Mouse (Mus musculus) left cerebral cortex, postnatal 14 days (tissue): ENCODE measurements around the gene Chrm1. TPM values are rescaled to one million over a fixed set of nuclear protein-coding genes. Genes with fewer than 3 reads are reported as not detected.
A peak's percentile ranks its signal among the peaks of the same experiment; 100 is the strongest.

Source experiments
- DNase-seq, 2 experiments: peaks; one replicate each; pipeline ENCODE4 v3.0.0; 2021 to 2022; ENCODE audit warnings: low spot score in 2 of 2, mixed read lengths in 1 of 2
- intact Hi-C: fragments of 180-260 bp; cut with DNase I; formaldehyde crosslinking; loops from one replicate; pipeline ENCODE4 v1.15.1; 2025
- total RNA-seq, 2 experiments: library from RNA; stranded (reverse); gene quantifications; 2 replicates each; pipeline ENCODE4 v1.2.3; 2021

Gene Chrm1
- total RNA-seq, 2 experiments from 2014 or later: 148 to 165 TPM

DNA sequence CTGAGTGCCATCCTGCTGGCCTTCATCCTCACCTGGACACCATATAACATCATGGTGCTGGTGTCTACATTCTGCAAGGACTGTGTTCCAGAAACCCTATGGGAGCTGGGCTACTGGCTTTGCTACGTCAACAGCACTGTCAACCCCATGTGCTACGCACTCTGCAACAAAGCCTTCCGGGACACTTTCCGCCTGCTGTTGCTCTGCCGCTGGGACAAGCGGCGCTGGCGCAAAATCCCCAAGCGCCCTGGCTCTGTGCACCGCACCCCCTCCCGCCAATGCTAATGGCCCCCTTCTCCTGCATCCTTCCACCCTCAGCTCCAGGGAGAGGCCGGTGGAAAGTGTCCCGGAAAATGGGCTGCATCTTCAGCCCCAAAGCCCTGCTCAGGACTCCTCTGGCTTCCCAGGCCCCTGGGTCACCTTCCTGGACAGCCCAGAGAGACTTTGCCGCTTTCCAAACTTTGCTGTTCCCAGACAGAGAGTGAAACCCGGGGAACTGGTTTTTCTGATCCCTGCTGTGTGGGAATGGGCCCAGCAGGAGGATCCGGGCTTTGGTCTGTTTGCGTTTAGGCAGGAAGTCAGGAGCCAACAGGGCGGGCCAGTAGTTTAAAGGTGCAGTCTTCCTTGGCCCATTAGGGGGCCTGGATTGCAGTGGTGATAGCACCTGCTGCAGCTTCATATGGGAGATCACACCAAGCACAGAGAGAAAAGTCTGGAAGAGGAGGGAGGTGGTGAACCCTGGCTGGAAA is 15.6 kb downstream of the Chrm1 start:
- intact Hi-C loops: no loop called here
- no peak for DNase-seq

GRCm38 (mm10) chr19:8681633-8682362 is 18.2 kb downstream of the Chrm1 start:
- DNase-seq: no peak
- intact Hi-C loops: no loop called here

DNA sequence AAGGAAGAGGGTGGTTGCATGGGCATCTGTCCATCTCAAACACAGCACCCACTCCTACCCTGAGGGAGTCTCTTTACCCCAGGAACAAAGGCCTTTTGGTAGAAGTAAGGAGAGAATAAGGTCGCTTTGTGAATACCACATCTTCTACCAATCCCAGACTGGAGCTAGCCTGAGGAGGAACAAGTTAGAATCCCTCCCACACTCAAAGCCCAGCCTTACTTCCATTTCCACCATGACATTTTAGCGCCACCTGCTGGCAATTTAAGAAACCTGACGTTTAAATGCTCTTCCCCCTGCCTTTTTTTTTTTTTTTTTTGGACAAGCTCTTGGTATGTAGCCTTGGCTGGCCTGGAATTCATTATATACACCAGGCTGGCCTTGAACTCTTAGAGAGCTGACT is 19.4 kb downstream of the Chrm1 start:
- peak; percentile 85 to 87 for DNase-seq
- intact Hi-C loops: loop anchor here (1.0 kb wide), 1 partner anchor 105 kb away; no protein-coding TSS in a partner anchor

GRCm38 (mm10) chr19:8683627-8684026 is 20.0 kb downstream of the Chrm1 start:
- DNase-seq: no peak

DNA sequence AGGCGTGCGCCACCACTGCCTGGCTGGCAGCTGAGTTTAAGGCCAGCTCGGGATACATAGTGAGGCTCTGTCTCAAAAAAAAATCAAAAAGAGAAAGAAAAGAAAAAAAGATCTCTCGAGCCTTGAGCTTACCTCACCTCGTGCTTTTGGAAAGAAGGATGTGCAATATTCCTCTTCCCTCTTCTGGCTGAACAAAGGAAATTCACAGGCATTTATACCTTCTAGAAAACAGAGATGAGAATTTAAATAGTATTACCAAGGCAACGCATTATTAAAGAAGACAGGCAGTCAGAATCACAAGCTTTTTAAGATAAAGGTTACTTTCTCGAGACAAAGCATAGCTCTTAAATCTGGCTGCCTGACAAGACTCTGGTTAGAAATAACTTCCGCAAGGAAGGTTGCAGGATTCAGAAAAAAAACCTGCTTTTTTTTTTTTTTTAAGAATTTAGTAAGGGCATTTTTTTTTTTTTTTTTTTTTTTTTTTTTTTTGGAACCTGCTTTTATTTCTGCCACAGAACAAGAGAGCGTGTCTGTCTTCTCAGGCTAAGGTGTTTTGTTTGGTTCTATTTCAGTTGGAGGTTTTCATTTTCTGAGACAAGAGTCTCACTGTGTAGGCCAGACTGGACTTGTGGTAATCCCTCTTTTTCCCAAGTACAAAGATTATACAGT is 28.4 kb downstream of the Chrm1 start:
- DNase-seq: no peak
- intact Hi-C loops: no loop called here

More at GRCm38 (mm10) chr19:8683627-8684026, 20.0 kb downstream of the Chrm1 start:
- intact Hi-C loops: loop anchor here (1.0 kb wide), 1 partner anchor 105 kb away; no protein-coding TSS in a partner anchor

DNA sequence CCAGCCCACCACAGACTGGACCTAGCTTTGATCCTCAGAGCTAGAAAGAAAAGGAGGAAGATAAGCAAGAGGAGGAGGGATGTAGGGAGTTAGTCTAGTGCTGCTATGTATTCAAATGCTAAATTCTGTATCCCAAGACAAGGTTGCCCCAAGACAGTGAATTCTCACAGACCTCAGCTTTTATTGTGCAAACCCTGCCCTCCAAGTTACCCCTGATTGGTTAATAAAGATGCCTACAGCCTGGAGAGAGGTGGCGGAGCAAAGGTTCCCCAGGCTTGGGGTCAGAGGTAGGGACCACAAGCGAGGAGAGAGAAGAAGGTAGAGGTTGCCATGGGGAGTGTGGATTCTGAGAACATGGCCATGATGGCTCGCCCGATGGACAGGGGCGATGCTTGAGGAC is 29.2 kb downstream of the Chrm1 start:
- no peak for DNase-seq

GRCm38 (mm10) chr19:8695330-8695729 is 31.7 kb downstream of the Chrm1 start:
- DNase-seq: no peak
- intact Hi-C loops: no loop called here

More for the DNA sequence above, 29.2 kb downstream of the Chrm1 start:
- intact Hi-C loops: no loop called here

DNA sequence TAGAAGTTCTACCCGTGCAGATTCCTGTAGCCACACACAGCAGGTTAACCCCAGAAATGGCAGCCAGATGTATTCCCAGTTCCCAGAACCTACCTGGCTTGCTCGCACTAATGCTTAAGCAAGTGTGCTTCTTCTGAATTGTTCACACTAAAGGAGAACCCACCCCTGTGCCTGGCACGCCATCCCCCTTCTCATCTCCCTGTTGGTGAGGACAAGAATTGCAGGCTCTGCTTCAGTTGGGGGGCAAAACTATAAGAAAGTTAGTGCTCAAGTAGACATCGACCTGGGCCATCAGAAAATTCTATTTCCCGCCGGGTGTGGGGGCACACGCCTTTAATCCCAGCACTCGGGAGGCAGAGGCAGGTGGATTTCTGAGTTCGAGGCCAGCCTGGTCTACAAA is 36.1 kb downstream of the Chrm1 start:
- DNase-seq: no peak
- intact Hi-C loops: no loop called here

GRCm38 (mm10) chr19:8702458-8702857 is 38.9 kb downstream of the Chrm1 start:
- no peak for DNase-seq
- intact Hi-C loops: no loop called here

GRCm38 (mm10) chr19:8703571-8703970 is 40.0 kb downstream of the Chrm1 start:
- intact Hi-C loops: no loop called here

GRCm38 (mm10) chr19:8705026-8705708 is 41.6 kb downstream of the Chrm1 start:
- intact Hi-C loops: no loop called here
- DNase-seq: no peak

More at GRCm38 (mm10) chr19:8703571-8703970, 40.0 kb downstream of the Chrm1 start:
- DNase-seq: no peak

DNA sequence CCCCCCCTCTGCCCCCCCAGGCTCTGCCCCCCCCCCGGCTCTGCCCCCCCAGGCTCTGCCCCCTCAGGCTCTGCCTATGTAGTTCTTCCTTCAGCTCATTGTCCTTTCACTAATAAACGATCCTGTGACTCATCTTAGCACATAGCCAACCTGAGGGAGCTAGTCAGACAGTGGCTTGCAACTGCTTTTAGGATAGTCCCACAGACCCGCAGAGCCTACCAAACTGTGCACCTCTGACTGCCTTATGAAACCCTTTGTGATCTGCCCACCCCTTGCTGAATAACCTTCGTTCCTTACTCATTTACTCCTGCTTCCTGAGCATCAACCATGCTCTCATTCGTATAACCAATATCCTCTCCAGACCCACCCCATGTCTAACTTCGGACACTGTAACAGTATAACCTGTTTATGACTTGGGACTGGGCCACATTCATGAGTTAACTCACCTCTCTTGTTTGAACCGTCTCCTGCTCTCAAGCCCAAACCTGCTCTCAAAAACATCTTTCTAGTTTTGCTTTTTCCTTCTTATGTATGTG is 42.6 kb downstream of the Chrm1 start:
- DNase-seq: no peak
- intact Hi-C loops: no loop called here

DNA sequence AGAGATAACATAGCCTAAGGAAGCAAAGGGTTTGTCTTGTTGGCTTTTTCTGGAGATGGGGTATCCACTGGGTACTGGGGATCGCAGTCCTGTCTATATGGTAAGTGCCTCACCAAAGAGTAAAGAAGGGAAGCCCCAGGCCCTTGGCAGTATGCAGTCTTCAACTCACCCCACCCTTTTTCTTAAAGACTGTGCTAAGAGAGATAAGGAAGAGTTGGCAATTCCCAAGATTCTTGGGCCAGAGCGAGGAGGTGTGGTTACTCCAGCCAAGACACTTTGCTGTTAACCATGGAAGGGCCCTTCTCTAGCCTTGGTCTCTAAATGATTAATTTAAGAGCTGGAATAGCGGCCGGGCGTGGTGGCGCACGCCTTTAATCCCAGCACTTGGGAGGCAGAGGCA is 43.3 kb downstream of the Chrm1 start:
- no peak for DNase-seq
- intact Hi-C loops: no loop called here

GRCm38 (mm10) chr19:8708954-8709353 is 45.4 kb downstream of the Chrm1 start:
- intact Hi-C loops: no loop called here
- no peak for DNase-seq

GRCm38 (mm10) chr19:8710057-8710456 is 46.5 kb downstream of the Chrm1 start:
- no peak for DNase-seq
- intact Hi-C loops: no loop called here

GRCm38 (mm10) chr19:8711506-8711905 is 47.9 kb downstream of the Chrm1 start:
- intact Hi-C loops: no loop called here
- no peak for DNase-seq

DNA sequence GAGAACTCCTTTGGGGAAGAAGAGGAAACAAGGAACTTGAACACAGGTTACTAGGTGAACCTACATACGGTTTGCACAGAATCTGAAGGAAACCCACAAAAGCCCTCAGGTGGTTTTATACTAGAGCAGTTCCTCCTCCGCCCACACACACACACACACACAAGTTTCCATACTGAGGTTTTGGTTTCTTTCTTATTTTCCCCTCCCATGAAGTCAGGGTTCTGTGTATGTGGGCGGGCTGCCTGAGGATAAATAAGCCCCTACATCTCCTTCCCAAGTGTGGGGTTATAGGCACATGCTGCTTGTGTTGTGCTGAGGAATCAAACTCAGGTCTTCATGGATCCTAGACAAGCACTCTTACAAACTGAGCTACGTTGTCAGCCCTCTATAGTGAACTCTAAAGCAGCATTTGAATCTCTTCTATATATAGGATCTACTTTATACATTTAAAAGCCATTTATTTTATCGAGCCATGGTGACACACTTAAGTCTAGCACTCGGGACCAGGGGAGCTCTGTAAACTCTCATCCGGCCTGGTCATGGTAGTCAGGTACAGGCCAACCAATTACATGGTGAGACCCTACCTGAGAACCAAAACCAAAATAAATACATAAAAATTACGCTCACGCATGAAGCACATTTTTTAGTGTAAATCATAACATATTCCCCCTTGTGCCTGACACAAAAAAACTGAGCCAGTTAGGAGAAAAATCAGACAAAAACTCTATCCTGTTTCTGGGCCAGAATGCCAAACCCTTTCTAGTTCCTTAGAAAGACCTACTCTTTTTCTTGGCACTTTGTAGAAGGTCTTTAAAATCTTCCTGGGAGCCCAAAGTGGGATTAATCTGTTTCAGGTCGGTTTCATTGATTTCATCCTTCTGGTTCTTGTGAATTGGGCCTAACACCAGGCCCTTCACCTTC is 48.6 kb downstream of the Chrm1 start:
- DNase-seq: no peak
- intact Hi-C loops: no loop called here

DNA sequence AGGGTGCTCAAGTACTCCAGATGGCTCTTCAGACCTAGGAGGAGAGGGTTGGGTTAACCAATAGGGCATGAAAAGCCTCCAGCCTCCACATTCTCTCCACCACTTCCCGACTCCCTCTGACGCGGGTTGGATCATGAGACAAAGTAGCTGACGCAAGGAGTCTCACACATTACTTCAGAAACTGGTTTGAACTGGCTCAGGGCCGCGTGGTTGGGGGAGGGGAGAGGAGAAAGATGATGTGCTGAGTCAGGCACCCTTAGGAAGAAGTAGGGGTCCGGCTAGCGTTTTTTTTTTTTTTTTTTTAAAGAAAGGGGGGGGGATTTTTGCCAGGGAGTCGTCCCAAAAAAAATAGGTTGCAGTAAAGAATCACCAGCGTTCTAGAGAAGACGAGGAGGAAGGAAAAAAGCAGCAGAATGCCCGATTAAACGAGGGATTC is 49.3 kb downstream of the Chrm1 start:
- peak; percentile 71 to 92 for DNase-seq
- intact Hi-C loops: no loop called here
